Mouse (Mus musculus): ENCODE measurements around the gene Lcorl.
"Not testable (repeated sequence)": the region's sequence is repeated elsewhere in the genome, so short reads cannot be mapped to it uniquely, and the experiment has no call there.

Lcorl gene

GRCm38 (mm10) chr5:45706811-45707210 is 150.6 kb downstream of the Lcorl start:
- DNase-seq (ENCODE audit: low read depth), result no peak

DNA sequence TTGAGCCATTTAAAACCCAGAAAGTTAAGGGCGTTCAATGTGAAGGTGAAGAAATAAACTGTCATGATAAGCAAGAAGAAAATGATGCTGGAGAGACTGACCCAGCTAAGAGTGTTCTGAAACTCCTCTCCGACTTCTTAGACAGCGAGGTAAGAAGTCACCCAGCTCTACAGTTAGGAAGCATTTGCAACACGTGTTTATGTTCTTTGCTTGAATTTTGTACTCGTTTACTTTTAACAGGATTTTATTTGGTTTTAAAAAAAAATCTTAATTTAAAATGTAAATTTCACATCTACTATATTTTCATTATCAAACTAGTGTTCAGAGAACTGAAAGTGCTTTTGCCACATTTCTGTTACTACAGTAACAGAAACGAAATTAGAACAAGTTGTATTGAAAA is 165.7 kb downstream of the Lcorl start:
- DNase-seq (ENCODE audit: low read depth), result no peak

- no peak for DNase-seq (ENCODE audit: low read depth)
Observed at GRCm38 (mm10) chr5:45690802-45691201, 166.6 kb downstream of the Lcorl start.

GRCm38 (mm10) chr5:45689152-45689551 is 168.3 kb downstream of the Lcorl start:
- DNase-seq (ENCODE audit: low read depth), result no peak

DNA sequence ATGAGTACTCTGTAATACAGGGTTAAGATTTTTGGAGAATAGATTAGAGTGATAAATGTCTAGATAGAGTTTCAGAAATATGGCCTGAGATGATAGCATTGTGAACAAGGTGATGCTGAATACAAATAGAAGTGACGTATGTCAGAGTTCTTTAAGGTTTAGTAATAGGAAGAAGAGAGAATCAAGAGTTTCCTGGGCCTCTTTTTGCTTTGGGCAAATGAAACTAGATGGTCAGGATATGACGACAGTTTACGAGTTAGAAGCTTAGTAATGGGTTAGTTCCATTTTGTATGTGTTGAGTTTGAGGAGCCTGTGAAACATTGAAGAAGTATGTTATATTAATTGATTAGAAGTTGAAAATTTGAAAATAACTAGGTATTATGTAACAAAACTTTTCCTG is 171.2 kb downstream of the Lcorl start:
- no peak for DNase-seq (ENCODE audit: low read depth)

DNA sequence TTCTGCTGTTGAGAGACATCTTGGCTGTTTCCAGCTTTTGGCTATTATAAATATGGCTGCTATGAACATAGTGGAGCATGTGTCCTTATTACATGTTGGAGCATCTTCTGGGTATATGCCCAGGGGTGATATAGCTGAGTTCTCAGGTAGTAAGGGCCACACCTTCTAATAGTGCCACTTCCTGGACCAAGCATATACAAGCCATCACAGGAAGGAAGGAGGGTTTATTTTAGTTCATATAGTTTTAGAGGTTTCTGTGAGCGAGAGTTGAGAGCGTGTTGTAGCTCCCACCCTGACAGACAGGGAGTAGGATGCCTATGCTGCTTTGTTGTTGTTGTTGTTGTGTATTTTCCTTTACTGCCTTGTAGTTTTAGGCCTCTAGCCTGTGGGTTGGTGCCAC is 172.2 kb downstream of the Lcorl start:
- DNase-seq (ENCODE audit: low read depth), result no peak

DNA sequence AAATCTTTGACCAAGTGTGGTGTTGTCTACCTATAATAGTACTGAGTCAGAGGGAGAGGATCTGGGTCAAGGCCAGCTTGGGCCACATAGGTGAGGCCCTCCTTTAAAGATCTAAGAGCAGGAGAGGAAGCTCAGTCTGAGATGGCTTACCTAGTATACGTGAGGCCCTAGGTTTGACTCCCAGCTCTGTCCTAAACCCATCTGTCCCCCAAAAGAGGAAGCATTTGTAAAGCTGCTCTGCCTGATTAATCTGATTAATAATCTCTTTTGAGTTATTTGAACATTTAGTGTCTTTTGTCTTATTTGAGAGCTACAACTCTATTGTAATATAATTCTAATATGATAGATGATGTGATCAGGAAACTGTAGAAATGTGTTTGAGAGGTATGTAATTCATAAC is 174.0 kb downstream of the Lcorl start:
- no peak for DNase-seq (ENCODE audit: low read depth)

- DNase-seq (ENCODE audit: low read depth), result no peak
Observed at GRCm38 (mm10) chr5:45679955-45680354, 177.5 kb downstream of the Lcorl start.

- no peak for DNase-seq (ENCODE audit: low read depth)
Observed at GRCm38 (mm10) chr5:45677639-45678038, 179.8 kb downstream of the Lcorl start.

DNA sequence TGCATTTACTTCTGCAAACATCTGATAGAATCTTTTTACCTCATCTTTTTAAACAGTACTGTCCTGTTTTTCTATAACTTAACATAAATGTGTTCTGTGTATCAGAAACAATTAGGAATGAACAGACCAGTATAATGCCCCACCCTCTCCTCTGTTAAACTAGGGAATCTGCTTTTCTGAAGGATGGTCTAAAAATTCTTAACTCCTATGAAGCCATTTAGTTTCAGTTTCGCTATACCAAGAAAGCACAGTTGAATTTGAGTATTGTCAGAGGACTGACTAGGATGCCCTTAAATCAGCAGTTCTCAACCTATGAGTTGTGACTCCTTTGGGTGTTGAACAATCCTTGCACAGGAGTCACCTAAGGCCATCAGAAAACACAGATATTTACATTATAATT is 182.4 kb downstream of the Lcorl start:
- DNase-seq (ENCODE audit: low read depth), result no peak

DNA sequence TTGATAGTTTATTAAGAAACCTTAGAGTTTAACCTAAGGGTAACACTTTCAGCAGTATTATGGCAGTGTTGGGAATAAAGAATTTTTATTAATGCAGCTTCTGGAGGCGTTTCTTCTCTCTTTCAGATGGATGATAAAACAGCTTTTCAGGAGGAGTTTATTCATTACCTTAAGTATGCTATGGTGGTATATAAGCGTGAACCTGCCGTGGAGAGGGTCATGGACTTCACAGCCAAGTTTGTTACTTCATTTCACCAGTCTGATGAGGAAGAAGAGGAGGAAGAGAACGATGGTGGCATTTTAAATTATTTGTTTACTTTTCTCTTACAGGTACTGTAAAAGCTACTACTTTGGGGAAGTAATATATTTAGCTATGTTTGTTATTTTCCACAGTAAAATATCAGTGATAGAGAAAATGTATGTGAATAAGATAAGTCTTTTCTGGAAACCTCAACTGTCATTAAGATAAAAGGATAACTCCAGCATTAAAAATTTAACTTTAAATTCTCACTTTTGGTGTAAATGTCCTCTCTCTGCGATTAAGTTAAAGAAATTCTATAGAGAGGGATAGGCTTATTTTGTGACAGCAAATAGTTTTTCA is 186.4 kb downstream of the Lcorl start:
- no peak for DNase-seq (ENCODE audit: low read depth)

DNA sequence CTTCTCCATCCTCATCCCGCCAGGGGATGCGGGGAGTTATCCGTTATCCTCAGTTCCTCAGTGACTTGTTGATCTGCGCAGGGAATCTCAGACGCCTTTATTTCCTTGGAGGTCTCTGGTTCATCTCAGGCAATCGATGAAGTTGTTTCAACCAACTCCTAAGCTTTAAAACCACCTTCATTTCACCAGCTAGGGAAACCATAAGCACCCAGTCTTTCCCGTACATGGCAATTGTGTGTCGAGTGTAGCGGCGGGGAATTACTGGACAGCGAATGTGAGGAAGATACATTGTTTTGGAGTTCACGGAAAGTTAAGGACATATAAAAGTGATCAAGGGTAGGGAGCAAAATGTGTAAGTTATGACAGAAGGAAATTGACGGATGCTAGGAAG is 187.1 kb downstream of the Lcorl start:
- DNase-seq (ENCODE audit: low read depth), result peak; percentile 8

- peak; percentile 99 for DNase-seq (ENCODE audit: low read depth)
Observed at GRCm38 (mm10) chr5:45669598-45670279, 187.7 kb downstream of the Lcorl start, which contains the start of gene Ncapg. Gene Ncapg, plus strand, starts transcription at chr5:45669919.

- DNase-seq (ENCODE audit: low read depth), result peak; percentile 8
Observed at GRCm38 (mm10) chr5:45669234-45669597, 188.2 kb downstream of the Lcorl start.

GRCm38 (mm10) chr5:45668831-45669230 is 188.6 kb downstream of the Lcorl start:
- peak; percentile 17 for DNase-seq (ENCODE audit: low read depth)

DNA sequence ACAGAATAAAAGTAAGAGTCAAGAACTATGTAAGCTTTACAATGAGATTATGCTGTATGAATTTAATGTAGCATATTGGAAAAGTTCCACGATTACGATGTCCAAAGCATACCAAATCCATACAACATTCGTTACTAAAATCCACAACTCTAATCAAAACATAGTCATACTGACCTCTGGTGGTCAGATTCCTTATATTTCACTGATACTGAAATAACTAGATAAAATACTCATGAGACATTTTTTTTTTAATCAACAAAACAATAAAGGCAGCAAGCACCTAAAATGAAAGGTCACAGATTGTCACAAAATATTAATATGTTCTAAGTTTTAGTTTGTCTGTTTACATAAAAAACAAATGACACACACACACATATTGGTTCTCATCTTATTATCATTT is 189.1 kb downstream of the Lcorl start:
- DNase-seq (ENCODE audit: low read depth), result peak; percentile 43

DNA sequence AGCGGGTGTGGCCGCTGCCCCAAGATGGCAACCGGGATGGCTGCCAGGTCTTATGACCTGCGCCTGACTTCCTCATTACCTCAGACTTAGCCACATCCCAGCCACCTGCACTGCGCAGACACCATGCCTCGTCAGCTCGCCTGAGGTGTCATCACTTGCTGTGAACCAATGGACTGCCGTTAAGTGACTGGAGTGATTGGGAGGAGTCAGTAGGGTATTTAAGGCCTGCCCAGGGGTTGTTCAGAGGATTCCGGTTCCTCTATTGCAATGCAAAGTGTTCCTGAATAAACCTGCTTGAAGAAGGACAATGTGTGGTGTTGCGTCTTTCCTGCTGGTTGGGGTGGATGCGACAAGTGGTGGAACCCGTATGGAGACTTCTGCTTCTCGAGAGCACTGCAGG is 199.0 kb downstream of the Lcorl start:
- DNase-seq (ENCODE audit: low read depth), result not testable (repeated sequence)

DNA sequence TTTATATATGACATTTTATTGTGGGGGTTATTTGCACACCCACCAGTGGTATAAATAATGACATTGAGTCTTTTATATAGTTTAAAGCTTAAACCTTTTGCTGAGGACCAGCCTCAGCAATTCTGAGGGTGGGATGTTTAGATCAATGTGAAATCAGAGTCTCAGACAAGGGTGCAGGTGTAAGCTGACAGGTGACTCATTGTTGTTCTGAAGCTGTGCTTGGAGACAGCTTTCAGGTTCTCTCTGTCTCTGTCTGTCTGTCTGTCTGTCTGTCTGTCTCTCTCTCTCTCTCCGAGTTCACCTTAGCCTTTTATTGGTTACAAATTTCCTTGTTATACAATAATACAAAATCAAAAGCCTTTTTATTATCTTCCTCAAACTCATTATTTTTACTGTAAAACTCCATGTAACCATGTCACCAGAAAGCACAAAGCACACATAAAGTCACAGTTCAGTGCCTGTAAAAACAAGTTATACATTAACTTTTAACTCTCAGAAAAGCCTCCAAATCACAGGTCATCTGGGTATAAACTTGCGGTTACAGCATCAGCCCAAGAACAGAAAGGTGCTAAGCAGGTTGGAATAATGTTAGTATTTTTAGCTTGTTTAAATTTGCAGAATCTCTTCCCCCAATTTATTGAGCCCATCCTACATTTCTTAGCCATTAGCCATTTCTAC is 206.2 kb downstream of the Lcorl start:
- no peak for DNase-seq (ENCODE audit: low read depth)
